Mouse (Mus musculus) CH12.LX (cell line): ENCODE measurements at regions not wholly inside any gene's neighbourhood (a gene's known extent, or its start where the extent isn't known, plus 50 kb on each side); places are given as distances from the start of the nearest gene placed in this dataset.

Experiments used
- DNase-seq: peaks from one replicate; pipeline ENCODE4 v3.0.0-alpha.2; 2013; ENCODE audit errors: extremely low read depth
- H3K27ac ChIP-seq: 2 replicates; pipeline ENCODE4 v1.5.1; 2012; ENCODE audit warnings: low read depth, mild to moderate bottlenecking, control low read depth, moderate library complexity; ENCODE audit not compliant: insufficient read depth
- H3K27me3 ChIP-seq: replicated peaks from 2 replicates; pipeline ENCODE3; 2012; ENCODE audit warnings: inconsistent platforms
- H3K36me3 ChIP-seq, 2 experiments: replicated peaks in 1 of 2; 2 replicates each; pipeline versions ENCODE3 to v1.6.1; 2012; ENCODE audit warnings: inconsistent platforms in 1 of 2, low read length in 1 of 2, mild to moderate bottlenecking in 1 of 2, mixed read lengths in 1 of 2, moderate library complexity in 1 of 2; ENCODE audit not compliant: control insufficient read depth in 1 of 2, insufficient read depth in 1 of 2
- H3K4me1 ChIP-seq, 2 experiments: 2 replicates each; pipeline ENCODE4 v1.6.1; 2012; ENCODE audit warnings: inconsistent platforms in 1 of 2, moderate library complexity in 1 of 2; ENCODE audit not compliant: insufficient read depth in 2 of 2, control insufficient read depth in 1 of 2
- H3K4me2 ChIP-seq: 2 replicates; pipeline ENCODE4 v1.6.1; 2012; ENCODE audit warnings: low read depth, mild to moderate bottlenecking, control low read depth; ENCODE audit not compliant: poor library complexity, insufficient read depth, severe bottlenecking
- H3K4me3 ChIP-seq, 3 experiments: fragments of 150-350 bp in 1 of 3; sonication (generic) in 1 of 3; replicated peaks in 1 of 3; 2 replicates each; pipeline versions ENCODE3 to v1.5.1; 2011 to 2012; ENCODE audit warnings: low read depth in 2 of 3, low read length in 2 of 3, mild to moderate bottlenecking in 2 of 3, moderate library complexity in 2 of 3, control low read depth in 1 of 3, improper control_type of control experiment in 1 of 3, inconsistent platforms in 1 of 3, mixed read lengths in 1 of 3; ENCODE audit not compliant: poor library complexity in 1 of 3
- H3K79me2 ChIP-seq: replicated peaks from 2 replicates; pipeline ENCODE4 v1.6.1; 2012; ENCODE audit warnings: mild to moderate bottlenecking, moderate library complexity; ENCODE audit not compliant: control insufficient read depth, poor library complexity, insufficient read depth, severe bottlenecking; ENCODE audit errors: extremely low read depth
- H3K9ac ChIP-seq: 2 replicates; pipeline ENCODE4 v1.6.1; 2012; ENCODE audit warnings: low read depth, mild to moderate bottlenecking, control low read depth, moderate library complexity; ENCODE audit not compliant: insufficient read depth
- H3K9me3 ChIP-seq: replicated peaks from 2 replicates; pipeline ENCODE3; 2012; ENCODE audit warnings: low read length, inconsistent platforms, mixed read lengths
- BHLHE40 ChIP-seq: IDR thresholded peaks from 2 replicates; pipeline ENCODE4 v1.6.1; 2011; ENCODE audit warnings: mild to moderate bottlenecking, low read depth, low read length, improper control_type of control experiment
- CHD1 ChIP-seq: IDR thresholded peaks from 2 replicates; pipeline ENCODE4 v1.6.1; 2012; ENCODE audit warnings: low read depth, low read length, improper control_type of control experiment, inconsistent platforms
- CHD2 ChIP-seq: IDR thresholded peaks from 2 replicates; pipeline ENCODE4 v1.6.1; 2011; ENCODE audit warnings: low read length, improper control_type of control experiment
- CTCF ChIP-seq, 2 experiments: IDR thresholded peaks in 1 of 2; conservative IDR thresholded peaks in 1 of 2; 2 replicates each; pipeline ENCODE4 v1.5.1; 2011 to 2012; ENCODE audit warnings: low read depth in 2 of 2, low read length in 2 of 2, improper control_type of control experiment in 1 of 2, inconsistent platforms in 1 of 2, mild to moderate bottlenecking in 1 of 2, moderate library complexity in 1 of 2
- EP300 ChIP-seq: IDR thresholded peaks from 2 replicates; pipeline ENCODE4 v1.6.1; 2011; ENCODE audit warnings: low read length, improper control_type of control experiment
- ETS1 ChIP-seq: conservative IDR thresholded peaks from 2 replicates; pipeline ENCODE4 v1.6.1; 2012; ENCODE audit warnings: low read depth, mild to moderate bottlenecking, inconsistent platforms, low read length, improper control_type of control experiment, moderate library complexity
- IRF4 ChIP-seq: IDR thresholded peaks from 2 replicates; pipeline ENCODE4 v1.6.1; 2014; ENCODE audit warnings: low read depth, mild to moderate bottlenecking, inconsistent platforms, low read length, improper control_type of control experiment
- JUN ChIP-seq: IDR thresholded peaks from 2 replicates; pipeline ENCODE4 v1.6.1; 2011; ENCODE audit warnings: low read depth, mild to moderate bottlenecking, low read length, improper control_type of control experiment, moderate library complexity; ENCODE audit not compliant: insufficient read depth
- KAT2A ChIP-seq: IDR thresholded peaks from 2 replicates; pipeline ENCODE4 v1.6.1; 2012; ENCODE audit warnings: low read length, improper control_type of control experiment, inconsistent platforms; ENCODE audit not compliant: insufficient replicate concordance
- MAFK ChIP-seq: IDR thresholded peaks from 2 replicates; pipeline ENCODE4 v1.6.1; 2011; ENCODE audit warnings: low read length, improper control_type of control experiment; ENCODE audit not compliant: insufficient replicate concordance
- MAX ChIP-seq: IDR thresholded peaks from 2 replicates; pipeline ENCODE4 v1.6.1; 2011; ENCODE audit warnings: low read length, improper control_type of control experiment
- MEF2A ChIP-seq: IDR thresholded peaks from 2 replicates; pipeline ENCODE4 v1.6.1; 2014; ENCODE audit warnings: low read depth, mild to moderate bottlenecking, inconsistent platforms, low read length, improper control_type of control experiment, borderline replicate concordance
- MXI1 ChIP-seq: IDR thresholded peaks from 2 replicates; pipeline ENCODE4 v1.6.1; 2011; ENCODE audit warnings: mild to moderate bottlenecking, low read depth, low read length, improper control_type of control experiment
- MYC ChIP-seq: IDR thresholded peaks from 2 replicates; pipeline ENCODE4 v1.6.1; 2011; ENCODE audit warnings: low read depth, mild to moderate bottlenecking, improper control_type of control experiment, low read length
- NELFE ChIP-seq: IDR thresholded peaks from 2 replicates; pipeline ENCODE4 v1.6.1; 2011; ENCODE audit warnings: low read depth, low read length, improper control_type of control experiment
- NRF1 ChIP-seq: IDR thresholded peaks from 2 replicates; pipeline ENCODE4 v1.6.1; 2014; ENCODE audit warnings: low read depth, mild to moderate bottlenecking, inconsistent platforms, low read length, improper control_type of control experiment, moderate library complexity
- PAX5 ChIP-seq: IDR thresholded peaks from 2 replicates; pipeline ENCODE4 v1.6.1; 2012; ENCODE audit warnings: low read length, inconsistent platforms, mixed read lengths
- RAD21 ChIP-seq: IDR thresholded peaks from 2 replicates; pipeline ENCODE4 v1.6.1; 2011; ENCODE audit warnings: low read depth, mild to moderate bottlenecking, low read length, improper control_type of control experiment, moderate library complexity
- SIN3A ChIP-seq: IDR thresholded peaks from 2 replicates; pipeline ENCODE4 v1.6.1; 2012; ENCODE audit warnings: low read length, improper control_type of control experiment, inconsistent platforms
- SMC3 ChIP-seq: IDR thresholded peaks from 2 replicates; pipeline ENCODE4 v1.6.1; 2011; ENCODE audit warnings: low read depth, low read length, improper control_type of control experiment
- UBTF ChIP-seq: IDR thresholded peaks from 2 replicates; pipeline ENCODE4 v1.6.1; 2012; ENCODE audit warnings: low read depth, mild to moderate bottlenecking, inconsistent platforms, low read length, improper control_type of control experiment, moderate library complexity
- ZC3H11A ChIP-seq: IDR thresholded peaks from 2 replicates; pipeline ENCODE4 v1.6.1; 2012; ENCODE audit warnings: low read depth, mild to moderate bottlenecking, inconsistent platforms, low read length, improper control_type of control experiment
- ZKSCAN1 ChIP-seq: IDR thresholded peaks from 2 replicates; pipeline ENCODE4 v1.6.1; 2012; ENCODE audit warnings: low read depth, inconsistent platforms, low read length, improper control_type of control experiment, borderline replicate concordance
- ZMIZ1 ChIP-seq: IDR thresholded peaks from 2 replicates; pipeline ENCODE4 v1.6.1; 2012; ENCODE audit warnings: low read depth, mild to moderate bottlenecking, inconsistent platforms, low read length, improper control_type of control experiment
- ZNF384 ChIP-seq: IDR thresholded peaks from 2 replicates; pipeline ENCODE4 v1.6.1; 2012; ENCODE audit warnings: low read depth, low read length, improper control_type of control experiment, inconsistent platforms
- dilution Hi-C: fragments of 300-500 bp; cut with MboI; formaldehyde crosslinking; loops from 2 replicates; pipeline ENCODE4 v1.14.3; 2020; ENCODE audit warnings: low sequenced_read_pairs; ENCODE audit not compliant: extremely low pct_unique_long_range_greater_than_20kb, extremely low pct_ligation_motif_present
- in situ Hi-C: fragments of 300-500 bp; cut with MboI; formaldehyde crosslinking; loops from 3 replicates; pipeline ENCODE4 v1.14.3; 2019; ENCODE audit warnings: low sequenced_read_pairs, low pct_ligation_motif_present, low pct_unique_long_range_greater_than_20kb, mixed read lengths

GRCm38 (mm10) chr13:107822198-107822597 is 222.0 kb upstream of the Smim15 start:
- H3K79me2 ChIP-seq: no peaks in the 10 kb centered on the region
- H3K4me3 ChIP-seq: no peak overlapping the region
- no peak for DNase-seq
- H3K27me3 ChIP-seq: no peaks in the 10 kb centered on the region
- dilution Hi-C loops: no loop called here
- TF ChIP-seq BHLHE40 (no peak), SMC3 (no peak)
- TF ChIP-seq, all 38 proteins: peak for 0
- no peaks in the 10 kb centered on the region for H3K9me3 ChIP-seq
- no peak overlapping the region for H3K27ac ChIP-seq
- peaks cover 7 to 10% of the 10 kb centered on the region in 2 experiments for H3K4me1 ChIP-seq
- in situ Hi-C loops: no loop called here
- no peak overlapping the region for H3K4me2 ChIP-seq
- no peaks in the 10 kb centered on the region for H3K36me3 ChIP-seq
- H3K9ac ChIP-seq: no peak overlapping the region

DNA sequence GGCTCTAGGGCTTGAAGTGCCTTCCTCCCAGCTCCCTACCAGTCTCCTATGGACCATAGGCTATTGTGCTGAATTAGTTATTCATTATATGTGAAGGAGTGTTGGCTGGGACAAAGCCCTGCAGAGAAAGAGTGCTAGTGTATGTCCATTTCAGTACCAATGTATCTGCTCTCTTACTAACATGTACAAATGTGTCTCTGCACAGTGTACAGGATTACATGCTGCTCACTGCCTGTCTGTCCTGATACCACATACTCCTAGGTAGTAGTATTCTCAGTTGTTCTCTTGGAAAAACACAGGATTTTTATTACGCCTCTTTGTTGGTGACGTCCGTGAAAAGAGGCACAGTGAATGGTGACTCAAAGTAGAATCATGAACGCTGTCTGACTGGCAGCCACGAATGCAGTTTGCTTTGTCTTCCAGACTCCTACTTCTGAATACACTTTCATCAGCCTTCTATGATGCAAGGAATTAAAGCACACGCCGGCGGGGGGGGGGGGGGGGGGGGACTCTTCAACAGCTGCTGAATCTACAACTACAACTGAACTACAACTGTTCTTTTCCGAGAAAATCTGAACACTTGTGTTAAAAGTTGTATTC is 230.6 kb upstream of the Smim15 start:
- TF ChIP-seq JUN: no peak
- no peak for TF ChIP-seq UBTF
- TF ChIP-seq IRF4: no peak
- TF ChIP-seq MAX: no peak
- no peak for TF ChIP-seq MAFK
- TF ChIP-seq MXI1: no peak
- no peak for TF ChIP-seq ZC3H11A
- TF ChIP-seq SIN3A: no peak
- no peak for TF ChIP-seq ZKSCAN1
- in situ Hi-C loops (no loop called here), dilution Hi-C loops (no loop called here)
- Histone ChIP-seq H3K4me3 (no peak overlapping the region), H3K27ac (no peak overlapping the region), H3K4me2 (no peak overlapping the region), H3K9ac (no peak overlapping the region), H3K79me2 (0 out of 2 replicates have a peak, but pooled peaks cover 2% of the 10 kb centered on the region), H3K9me3 (no peaks in the 10 kb centered on the region), H3K27me3 (no peaks in the 10 kb centered on the region), H3K36me3 (no peaks in the 10 kb centered on the region), H3K4me1 (peaks cover 7 to 29% of the 10 kb centered on the region in 2 experiments; a peak in 3 of 4 replicates)
- no peak for DNase-seq

GRCm38 (mm10) chr13:107812014-107812413 is 232.2 kb upstream of the Smim15 start:
- no peaks in the 10 kb centered on the region for H3K27me3 ChIP-seq
- H3K9ac ChIP-seq: no peak overlapping the region
- in situ Hi-C loops: no loop called here
- 0 out of 2 replicates have a peak, but pooled peaks cover 2% of the 10 kb centered on the region for H3K79me2 ChIP-seq
- dilution Hi-C loops: no loop called here
- H3K27ac ChIP-seq: no peak overlapping the region
- no peak for TF ChIP-seq ZMIZ1
- TF ChIP-seq CHD2: no peak
- TF ChIP-seq MEF2A: no peak
- no peak for TF ChIP-seq CHD1
- TF ChIP-seq MYC: no peak
- TF ChIP-seq ETS1: no peak
- no peak for TF ChIP-seq IRF4
- no peak for TF ChIP-seq EP300
- no peak for TF ChIP-seq KAT2A
- no peak for TF ChIP-seq PAX5
- TF ChIP-seq RAD21: no peak
- TF ChIP-seq ZNF384: no peak
- TF ChIP-seq NELFE: no peak
- TF ChIP-seq CTCF (conservative IDR thresholded peaks at IDR 0.05 in 1 of 2, IDR thresholded peaks at IDR 0.05 in 1 of 2; ENCODE audit: low read depth in 2 of 2, low read length in 2 of 2): no peak
- TF ChIP-seq NRF1: no peak
- no peak overlapping the region for H3K4me2 ChIP-seq
- no peak for DNase-seq
- H3K9me3 ChIP-seq: no peaks in the 10 kb centered on the region
- no peak overlapping the region for H3K4me3 ChIP-seq
- H3K4me1 ChIP-seq: peaks cover 7 to 38% of the 10 kb centered on the region in 2 experiments; a peak in 3 of 4 replicates
- H3K36me3 ChIP-seq: no peaks in the 10 kb centered on the region
